Mouse (Mus musculus) activated CD4-positive, CD25-positive, alpha-beta regulatory T cell, adult 4 months (primary cell): ENCODE data around the gene Pkd2l1. TPM values are rescaled to one million over a fixed set of nuclear protein-coding genes. Genes with fewer than 3 reads are reported as not detected.
A peak's percentile ranks its signal among the peaks of the same experiment; 100 is the strongest.

Experiments
- ATAC-seq: one replicate; pipeline ENCODE4 v1.8.0; 2017
- polyA plus RNA-seq, 2 experiments: library from polyadenylated mRNA; unstranded; fragments of 100-300 nt; shearing (Covaris generic); gene quantifications; one replicate each; pipeline ENCODE4 v1.2.1; 2017

Gene Pkd2l1
- polyA plus RNA-seq: under 1 TPM in 1 of 2 experiments, not detected in 1; 0.09 TPM

DNA sequence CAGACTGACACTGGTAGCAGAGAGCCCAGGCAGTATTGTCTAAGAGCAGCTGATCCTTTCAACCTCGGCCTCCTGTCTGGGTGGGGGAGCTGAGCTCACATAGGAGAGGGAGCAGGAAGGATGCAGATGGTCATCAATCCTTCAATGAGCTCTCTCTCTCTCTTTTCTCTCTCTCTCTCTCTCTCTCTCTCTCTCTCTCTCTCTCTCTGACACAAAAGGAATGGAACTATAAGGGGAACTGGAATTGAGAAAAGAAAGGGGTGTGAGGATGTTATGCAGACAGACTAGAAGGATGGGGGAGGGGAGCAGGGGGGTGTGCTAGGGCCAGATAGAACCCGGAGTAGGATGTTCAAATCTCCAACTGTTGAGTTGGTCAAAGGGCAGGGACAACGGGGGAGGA lies at the start of gene Pkd2l1:
Gene Pkd2l1 (minus strand): TSS at position 101 of the 400 bp plus-strand sequence.
- ATAC-seq: no peak

DNA sequence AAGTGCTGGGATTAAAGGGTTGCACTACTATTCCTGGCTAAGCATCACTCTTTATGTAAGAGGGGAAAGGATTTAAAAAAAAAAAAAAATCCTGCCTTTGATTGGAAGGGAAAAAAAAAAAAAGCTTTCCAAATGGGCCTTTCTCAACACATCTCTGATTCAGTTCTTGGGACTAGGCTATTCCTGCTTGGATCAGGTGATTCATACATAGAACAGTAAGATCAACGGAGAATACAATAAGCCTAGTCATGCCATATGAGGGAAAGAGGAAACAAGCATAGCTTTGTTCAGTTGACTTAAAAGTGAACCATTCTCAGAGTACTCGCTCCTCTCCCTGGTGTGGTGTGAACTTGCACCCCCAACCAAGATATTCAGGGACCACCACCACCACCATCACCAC lies 46.7 kb upstream of the Pkd2l1 start:
- ATAC-seq: no peak

DNA sequence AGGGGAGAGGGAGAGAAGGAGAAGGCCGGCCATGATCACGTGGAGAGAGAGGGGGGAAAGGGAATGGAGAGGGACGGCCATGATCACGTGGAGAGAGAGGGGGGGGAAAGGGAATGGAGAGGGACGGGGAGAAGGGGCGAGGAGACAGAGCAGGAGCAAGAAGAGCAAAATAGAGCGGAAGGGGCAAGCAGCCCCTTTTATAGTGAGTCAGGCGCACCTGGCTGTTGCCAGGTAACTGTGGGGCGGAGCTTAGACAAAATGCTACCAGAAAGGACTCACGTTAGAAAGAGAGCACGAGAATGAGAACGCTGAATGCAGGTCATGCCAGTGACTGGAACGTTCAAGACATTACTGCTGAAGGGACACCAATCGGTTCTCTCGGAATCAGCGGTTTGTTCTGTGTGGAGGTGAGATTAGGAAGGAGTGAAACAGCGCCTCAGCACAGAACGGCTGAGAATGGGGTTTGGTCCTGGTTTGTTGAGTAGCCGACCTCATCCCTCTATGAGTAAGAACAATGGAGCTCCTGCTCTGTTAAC lies 45.3 kb upstream of the Pkd2l1 start:
- no peak for ATAC-seq

DNA sequence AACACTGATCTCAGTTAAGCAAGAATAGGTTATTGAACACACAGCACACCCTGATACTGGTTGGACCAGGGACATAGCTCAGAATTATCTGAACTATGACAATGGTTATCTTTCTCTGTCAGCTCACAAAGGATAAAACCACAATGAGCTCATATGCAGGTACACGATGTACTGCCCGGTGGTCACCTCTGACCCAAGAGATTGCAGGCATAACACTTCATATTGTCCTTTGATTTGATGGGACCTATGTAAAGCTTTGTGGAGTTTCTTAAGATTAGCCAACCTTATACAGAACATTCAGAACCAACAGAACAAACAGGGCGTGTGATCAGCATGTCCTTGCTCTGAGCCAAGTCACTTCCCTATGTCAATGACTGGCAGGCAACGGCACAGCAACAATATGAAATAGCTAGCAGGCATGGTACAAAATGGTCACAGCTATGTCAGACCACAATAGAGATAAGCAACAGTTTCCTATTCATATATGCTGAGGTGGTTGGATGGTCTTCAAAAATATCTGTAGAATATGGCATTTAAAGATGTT lies 39.4 kb upstream of the Pkd2l1 start:
- ATAC-seq: no peak

DNA sequence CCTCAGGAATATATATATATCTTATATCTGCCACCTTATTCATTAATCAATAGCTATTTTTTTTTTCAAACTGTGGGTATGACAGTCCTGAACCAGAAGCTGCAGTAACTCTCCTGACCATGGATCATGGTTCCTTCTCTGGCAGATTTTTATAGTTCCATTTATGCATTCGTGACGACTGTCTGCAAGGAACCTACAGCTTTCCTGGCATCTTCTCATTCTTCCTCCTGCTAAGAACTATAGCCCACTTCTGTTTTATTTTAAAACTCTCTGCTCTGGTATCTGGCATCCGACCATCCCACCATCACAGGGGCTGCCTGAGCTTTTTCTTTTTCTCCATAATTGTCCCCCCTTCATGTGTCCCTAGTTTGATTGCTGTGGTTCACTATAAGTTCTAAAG lies 38.0 kb upstream of the Pkd2l1 start:
- ATAC-seq: no peak

DNA sequence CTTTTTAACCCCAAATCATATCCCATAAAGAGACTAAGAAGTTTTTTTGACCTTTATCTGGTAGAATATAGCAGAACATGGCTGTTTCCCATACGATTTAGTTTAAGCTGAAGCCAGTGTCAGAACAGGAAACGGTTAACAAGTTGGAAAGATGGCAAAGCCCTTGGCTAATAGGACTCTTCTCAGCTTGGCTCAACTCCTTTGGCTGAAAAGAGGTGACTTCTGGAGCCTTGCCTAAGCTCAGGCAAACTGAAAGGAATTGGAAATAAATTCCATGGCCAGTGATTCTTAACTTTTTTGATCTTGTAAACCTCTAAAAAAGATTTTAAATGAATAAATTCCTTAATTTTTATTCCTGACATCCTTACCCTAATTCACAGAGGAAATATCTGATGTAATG lies 37.5 kb upstream of the Pkd2l1 start:
- ATAC-seq: no peak

DNA sequence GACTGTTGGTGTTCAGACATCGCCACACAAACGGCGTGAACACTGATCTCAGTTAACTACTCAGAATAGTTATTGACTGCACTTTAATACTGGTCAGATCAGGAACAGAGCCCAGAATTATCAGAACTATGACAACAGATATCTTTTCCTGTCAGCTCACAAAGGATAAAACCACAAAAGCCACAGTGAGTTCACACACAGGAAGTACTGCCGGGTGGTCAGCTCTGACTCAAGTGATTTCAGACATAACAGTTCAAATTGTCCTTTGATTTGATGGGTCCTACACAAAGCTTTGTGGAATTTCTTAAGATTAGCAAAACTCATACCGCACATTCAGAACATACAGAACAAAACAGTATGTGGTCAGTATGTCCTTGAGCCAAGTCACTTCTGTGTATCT lies 33.5 kb upstream of the Pkd2l1 start:
- no peak for ATAC-seq

DNA sequence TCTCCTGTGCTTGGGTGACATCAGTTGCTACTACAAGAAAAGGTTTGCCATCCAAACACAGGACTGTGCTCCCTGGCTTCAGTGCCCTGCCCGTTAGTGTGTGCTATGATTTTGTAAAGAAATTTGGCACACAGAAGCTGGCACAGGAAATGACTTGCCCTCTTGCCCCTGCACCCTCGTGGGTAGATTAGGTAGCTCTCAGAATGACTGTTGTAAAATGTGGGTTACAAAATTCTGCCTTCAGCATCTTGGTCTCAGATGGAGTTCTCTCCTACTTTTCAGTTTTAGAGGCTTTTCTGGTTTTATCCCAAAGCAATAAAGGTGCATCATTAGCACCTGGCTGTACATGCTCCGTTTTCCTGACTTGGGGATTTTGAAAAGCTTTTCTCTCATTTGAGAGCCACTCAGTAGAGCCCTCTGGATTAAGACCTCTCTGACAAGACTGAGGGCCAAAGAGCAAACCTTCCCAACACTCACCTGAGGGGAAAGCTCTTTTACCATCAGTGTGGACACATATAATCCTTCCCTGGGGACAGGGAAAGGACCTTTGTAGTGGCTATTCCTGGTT lies 25.8 kb upstream of the Pkd2l1 start:
- ATAC-seq: no peak

DNA sequence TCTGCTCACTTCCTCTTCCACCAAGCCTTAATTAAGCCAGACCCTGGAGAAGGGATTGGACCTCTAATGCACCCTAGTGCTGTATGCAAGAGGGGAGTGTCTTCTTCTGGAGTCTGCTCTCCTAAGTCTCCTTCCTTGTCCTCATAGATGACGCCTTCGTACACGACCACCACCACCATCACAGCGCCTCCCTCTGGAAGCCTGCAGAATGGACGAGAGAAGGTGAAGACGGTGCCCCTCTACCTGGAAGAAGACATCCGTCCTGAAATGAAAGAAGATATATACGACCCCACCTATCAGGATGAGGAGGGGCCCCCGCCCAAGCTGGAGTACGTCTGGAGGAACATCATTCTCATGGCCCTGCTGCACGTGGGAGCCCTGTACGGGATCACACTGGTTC lies 23.0 kb upstream of the Pkd2l1 start:
- no peak for ATAC-seq

DNA sequence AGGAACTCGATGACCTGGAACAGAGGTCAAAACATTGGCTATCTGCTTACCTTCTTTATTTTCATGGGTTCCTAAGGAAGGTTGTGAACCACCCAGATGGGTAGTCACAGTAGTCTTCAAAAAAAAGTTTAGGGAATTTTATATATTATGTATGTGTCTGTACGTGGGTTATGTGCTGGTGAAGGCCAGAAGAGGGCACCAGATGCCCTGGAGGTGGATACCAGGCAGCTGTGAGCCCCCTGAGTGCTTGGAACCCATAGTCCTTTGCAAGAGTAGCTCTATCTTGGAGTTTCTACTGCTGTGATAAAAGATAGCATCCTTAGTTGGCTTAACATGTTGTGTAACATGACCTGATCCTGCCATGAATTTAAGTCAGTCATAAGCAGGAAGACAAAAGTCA lies 14.8 kb upstream of the Pkd2l1 start:
- no peak for ATAC-seq

DNA sequence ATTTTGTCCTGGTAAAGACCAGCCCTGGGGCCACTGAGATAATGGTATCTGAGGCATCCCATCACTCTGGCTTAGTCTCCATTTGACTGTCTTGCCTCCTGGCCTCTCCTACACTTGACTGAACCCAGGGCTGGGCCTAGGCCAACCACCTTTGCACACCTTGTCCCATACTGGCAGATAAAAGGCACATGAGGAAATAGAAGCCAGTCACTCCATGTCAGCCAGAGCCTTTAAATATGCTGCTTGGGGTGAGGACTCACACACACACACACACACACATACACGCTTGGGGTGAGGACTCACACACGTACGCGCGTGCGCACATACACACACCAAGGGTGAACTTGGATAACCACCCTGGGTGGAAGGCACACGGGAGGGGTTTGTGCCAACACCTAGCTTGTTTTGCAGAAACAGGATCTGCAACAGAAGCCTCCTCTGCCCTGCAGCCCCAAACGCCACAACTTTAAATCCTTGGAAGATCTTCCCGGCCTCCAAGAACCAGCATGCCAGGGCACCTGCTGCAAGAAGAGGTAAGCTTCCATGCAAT lies 10.8 kb upstream of the Pkd2l1 start, which contains the start of gene Scd3:
Gene Scd3 (plus strand): TSS at position 255 of the 550 bp plus-strand sequence.
- no peak for ATAC-seq

DNA sequence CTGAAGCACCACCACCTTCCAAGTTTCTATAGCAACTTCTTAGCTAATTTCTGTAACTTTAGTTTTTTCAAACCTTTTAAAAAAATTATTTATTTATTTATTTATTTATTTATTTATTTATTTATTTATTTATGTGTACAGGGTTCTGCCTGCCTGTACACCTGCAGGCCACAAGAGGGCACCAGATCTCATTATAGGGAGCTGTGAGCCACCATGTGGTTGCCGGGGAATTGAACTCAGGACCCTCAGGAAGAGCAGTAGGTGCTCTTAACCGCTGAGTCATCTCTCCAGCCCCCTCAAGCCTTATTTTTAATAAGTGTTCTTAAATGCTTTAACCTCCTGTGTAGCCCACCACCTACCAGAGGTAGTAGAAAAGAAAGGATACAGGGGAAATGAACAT lies 6.7 kb upstream of the Pkd2l1 start:
- peak; percentile 36 for ATAC-seq

DNA sequence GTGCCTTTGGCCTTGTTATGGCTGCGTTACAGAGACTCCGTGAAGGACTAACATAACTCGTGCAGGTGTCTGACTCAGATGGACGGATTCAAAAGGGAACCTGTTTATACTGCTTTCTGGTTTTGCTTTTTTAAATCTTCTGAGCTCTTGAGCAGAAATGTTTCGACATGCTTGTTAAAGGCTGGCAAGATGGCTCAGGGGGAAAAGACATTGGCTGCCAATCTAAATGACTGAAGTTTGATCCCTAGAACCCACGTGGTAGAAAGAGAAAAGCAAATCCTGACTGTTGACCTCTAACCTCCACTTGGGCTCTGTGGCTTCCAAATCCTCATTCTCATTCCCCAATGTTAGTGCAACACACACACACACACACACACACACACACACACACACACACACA lies 6.3 kb upstream of the Pkd2l1 start:
- no peak for ATAC-seq

DNA sequence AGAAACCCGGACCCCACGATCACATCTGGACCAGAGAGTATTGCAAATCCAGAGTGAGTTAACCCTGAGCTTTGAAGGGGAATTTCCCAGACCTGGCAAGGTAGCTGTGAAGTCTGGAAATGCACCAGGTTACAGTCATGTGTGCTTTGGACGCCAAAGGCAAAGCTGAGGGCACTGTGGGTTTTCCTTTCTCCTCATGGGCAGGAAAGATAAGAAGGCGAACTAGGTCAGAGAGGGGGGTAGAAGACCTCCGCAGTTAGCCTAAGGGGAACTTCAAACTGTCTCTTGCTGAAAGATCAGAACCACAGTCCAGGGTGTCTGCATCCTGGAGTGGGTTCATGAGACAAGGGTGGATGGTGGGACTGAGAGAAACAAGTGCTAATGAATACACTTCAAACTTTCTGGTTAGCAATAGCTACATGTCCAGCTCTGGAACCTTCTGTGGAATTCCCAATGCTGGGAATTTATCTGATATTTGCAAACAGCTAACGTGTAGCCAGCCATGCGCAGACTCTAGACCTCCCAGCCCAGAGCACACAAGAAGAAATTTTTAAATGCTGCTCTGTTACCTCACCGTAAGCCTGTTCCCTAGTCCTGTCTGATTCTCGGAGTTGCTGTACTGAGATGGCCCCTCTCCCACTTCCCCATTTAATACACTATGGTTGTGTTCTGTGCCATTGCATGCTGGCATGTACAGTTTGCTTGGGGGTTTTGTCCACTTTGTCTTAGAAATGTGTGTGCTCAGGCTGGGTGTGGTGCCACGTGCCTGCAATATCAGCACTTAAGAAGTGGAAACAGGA lies 5.0 kb upstream of the Pkd2l1 start:
- no peak for ATAC-seq

DNA sequence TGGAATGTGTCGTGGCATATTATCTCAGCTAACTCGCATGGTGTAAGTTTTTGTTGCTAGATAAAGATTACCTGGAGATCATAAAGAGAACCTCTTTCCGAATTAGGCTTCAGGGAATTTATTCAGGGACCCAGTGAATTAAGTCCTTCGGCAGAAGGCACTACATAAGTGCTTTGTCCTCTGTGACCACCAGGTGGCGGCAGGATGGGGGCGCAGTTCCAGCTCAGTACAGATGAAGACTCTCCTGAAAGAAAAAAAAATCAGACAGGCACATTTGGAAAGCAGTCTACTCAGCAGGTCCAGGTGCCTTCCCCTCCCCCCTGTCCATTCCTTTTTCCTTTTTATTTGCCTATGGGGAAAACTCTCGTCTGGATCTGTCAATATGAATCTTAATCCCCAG lies 2.9 kb upstream of the Pkd2l1 start:
- ATAC-seq: no peak

DNA sequence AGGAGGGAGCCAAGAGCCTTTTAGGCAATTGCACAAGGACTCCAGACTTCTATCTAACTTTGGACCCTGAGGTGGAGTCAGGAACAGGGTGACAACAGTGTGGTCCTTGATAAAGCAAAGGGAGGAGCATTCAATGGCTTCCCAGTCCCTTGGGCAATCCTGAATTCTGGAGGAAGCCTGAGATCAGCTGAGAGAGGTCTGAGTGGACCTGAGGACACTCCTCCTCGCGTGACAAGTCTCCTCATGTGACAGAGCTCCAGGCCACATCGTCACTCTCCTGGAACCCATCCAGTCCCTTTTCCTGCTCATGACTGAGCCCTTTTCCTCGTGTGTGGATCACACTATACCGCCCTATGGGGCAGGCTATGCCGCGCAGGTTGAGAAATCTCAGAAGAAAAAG lies 1.7 kb upstream of the Pkd2l1 start:
- ATAC-seq: no peak

DNA sequence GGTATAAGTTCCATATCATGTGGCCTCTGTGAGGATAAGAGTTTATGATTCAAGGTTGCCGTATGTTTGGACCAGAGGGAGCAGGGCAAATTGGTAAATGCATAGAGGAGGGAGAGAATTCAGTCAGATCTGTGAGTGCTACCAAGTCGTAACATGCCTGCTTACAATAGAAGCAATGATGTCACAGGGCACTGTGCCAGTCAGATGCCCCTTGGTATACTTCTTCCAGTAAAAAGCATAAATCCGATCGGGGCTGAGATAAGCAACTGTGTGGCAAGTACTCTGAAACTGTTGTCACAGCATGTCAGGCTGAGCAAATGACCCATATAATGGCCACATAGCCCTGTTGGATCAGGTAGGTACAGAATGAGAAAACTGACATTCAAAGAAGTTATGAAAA lies 3.2 kb downstream of the Pkd2l1 start:
- no peak for ATAC-seq

DNA sequence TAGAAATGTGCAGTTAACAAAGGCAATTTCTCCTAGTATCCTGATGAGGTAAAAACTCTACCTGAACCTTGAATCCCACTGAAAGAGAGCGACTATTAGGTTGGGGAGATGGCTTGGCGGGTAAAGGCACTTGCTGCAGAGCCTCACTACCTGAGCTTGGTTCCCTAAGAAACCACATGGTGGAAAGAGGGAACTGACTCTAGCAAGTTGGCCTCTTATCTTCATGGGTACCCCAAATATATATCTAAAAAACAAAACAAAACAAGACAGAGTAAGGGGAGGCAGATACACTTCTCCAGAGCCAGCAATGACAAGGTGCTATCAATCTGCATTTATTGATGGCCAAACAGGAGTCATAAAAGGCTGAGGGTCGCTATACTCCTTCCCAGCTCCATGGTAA lies 8.3 kb downstream of the Pkd2l1 start:
- no peak for ATAC-seq

DNA sequence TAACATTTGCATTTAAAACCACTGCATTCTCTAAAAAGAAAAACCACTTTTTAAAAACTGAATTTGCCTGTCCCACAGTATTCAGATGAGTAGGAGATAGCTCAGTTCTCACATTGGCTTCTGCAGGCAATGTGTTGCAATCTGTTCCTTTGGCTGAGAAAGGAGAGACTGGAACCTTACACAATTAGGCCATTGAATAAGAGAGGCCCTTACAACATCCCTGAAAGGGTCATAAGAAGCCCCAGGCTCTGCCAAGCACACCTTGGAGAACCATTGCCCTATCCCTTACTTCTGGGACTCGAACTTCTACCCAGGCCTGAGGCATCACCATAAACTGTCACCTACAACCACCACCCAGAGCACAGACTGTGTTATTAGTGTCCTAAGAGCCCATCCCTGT lies 11.7 kb downstream of the Pkd2l1 start:
- ATAC-seq: no peak

DNA sequence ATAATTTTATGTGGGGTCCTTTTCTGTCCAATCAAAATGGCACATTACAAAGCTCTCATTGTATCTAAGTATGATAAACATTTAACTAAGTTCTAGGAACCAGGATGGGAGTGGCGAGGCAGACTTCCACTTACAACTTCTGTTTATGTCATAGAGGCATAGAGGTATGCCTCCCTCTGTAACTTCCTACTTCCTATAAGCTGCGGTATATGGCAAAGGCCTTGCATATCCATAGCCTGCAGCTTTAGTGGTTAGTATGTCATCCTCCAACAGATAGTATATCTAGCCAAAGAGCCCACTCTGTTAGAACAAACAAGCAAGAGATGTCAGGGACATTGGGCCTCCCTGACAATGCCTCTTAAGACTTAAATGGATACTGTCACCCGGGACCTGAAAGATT lies 15.5 kb downstream of the Pkd2l1 start:
- no peak for ATAC-seq

DNA sequence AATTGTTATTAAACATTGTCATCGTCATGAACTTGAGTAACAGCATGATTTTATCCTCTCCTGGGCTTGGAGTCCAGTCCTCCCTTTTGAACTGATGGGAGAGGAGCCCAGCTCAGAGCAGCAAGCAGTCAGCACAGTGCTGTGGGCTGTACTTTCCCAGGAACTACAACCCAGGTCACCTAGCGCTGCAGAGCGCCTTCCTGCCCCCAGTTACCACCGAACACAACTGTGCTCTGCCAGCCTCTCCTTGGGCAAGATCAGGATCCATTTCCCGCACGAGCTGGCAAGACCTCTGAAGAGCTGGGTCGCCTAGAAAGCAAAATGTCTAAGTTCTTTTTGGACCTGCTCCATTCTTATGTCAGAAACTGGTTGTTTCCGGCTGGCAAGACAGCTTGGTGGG lies 17.4 kb downstream of the Pkd2l1 start:
- ATAC-seq: no peak

DNA sequence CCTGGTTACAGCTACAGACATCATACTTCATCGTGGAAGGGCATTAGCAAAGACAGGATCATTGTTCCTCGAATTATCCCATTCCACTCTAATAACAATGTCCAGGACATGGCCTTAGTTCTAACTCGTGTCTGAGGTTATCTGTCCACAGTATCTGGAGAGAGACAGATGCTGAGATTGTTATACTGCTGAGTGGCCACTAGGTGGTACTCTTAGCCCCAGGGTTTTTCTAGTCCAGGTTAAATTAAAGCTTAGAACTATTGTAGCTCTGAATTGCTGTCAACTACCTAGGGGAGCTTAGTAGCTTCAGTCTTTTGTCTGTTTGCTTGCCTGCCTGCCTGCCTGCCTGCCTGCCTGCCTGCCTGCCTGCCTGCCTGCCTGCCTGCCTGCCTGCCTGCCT lies 30.7 kb downstream of the Pkd2l1 start:
- no peak for ATAC-seq

DNA sequence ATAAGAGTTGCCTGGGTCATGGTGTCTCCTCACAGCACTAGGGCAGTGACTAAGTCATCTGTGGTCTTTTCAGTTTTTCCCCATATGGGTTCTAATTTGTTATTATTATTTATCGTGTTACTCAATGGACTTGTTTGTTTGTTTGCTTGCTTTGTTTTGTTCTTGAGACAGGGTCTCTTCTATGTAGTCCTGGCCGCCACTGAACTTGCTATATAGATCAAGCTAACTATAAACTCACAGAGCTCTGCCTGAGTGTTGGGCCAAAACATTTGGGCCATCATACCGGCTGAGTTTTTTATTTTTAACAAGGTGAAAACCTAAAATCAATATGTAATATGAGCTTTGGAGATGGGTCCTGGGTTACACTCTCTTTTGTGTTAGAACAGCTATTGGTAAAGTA lies 32.9 kb downstream of the Pkd2l1 start:
- ATAC-seq: no peak

DNA sequence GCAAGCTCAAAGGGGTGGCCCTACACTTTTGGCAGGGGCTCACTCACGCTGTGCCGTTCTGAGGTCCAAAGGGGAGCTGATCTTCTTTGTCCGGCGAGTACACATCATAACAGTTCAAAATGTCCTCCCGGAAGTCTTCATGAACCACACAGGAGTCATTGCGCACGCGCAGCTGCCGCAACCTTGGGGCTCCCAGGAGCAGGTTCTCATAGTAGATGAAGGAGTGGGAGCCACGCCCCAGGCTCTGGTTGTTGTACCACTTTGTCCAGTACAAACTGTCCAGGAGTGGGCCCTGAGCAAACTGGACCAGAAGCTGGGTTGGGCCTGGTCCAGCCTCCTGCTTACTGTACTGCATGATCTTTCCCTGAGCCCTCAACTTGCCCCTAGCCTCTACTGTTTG lies 35.2 kb downstream of the Pkd2l1 start:
- no peak for ATAC-seq
